Mouse (Mus musculus): ENCODE measurements around the gene Parp9. TPM values are rescaled to one million over a fixed set of nuclear protein-coding genes. Genes with fewer than 3 reads are reported as not detected.

The Parp9 gene
- polyA plus RNA-seq, 1 experiment from 2014 or later, result 5.0 TPM

DNA sequence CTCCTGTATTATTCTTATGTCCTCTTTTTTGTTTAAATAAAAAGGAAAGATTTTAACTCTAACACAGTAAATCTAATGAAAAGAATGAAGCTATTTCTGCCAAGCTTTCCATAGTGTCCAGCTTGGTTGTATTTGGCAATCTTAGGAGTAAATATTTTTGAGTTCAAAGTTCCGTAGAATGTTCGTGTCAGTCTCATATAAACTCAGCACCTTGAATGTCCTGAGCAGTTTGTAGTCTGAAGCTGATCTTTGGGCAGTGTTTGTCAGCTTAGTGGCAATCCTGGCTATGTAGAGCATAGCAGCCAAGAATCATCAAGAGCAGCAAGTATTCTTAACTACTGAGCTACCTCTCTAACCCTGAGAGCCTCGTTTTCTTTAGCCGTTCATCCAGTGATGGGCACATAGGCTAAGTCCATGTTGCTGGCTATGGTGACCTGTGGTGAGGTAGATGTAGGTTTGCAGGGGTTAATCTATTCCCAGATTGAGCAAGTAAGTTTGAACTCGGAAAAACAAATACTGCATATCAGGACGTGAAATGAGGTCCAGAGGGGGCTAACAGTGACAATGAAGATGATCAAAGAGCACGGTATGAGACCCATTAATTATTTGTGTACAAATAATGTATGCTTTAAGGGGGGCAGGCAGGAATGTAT is 14.6 kb upstream of the Parp9 start:
- Histone ChIP-seq H3K4me3 (ENCODE audit: low read length) (no peak overlapping the region), H3K4me2 (replicated peaks; ENCODE audit: low read depth, low read length) (no peak overlapping the region), H3K9ac (replicated peaks; ENCODE audit: low read length) (no peak overlapping the region), H3K4me1 (ENCODE audit: insufficient read depth, low read length) (no peaks in the 10 kb centered on the region), H3K27me3 (ENCODE audit: insufficient read depth, low read length) (no peaks in the 10 kb centered on the region), H3K9me3 (ENCODE audit: low read length) (no peaks in the 10 kb centered on the region), H3K36me3 (ENCODE audit: insufficient read depth, low read length) (no peaks in the 10 kb centered on the region), H3K27ac (ENCODE audit: low read length) (no peak overlapping the region)
- ATAC-seq (ENCODE audit: low FRiP score, low TSS enrichment), result no peak
- WGBS, result 81% methylated on average over 7 of the region's 7 CpGs

DNA sequence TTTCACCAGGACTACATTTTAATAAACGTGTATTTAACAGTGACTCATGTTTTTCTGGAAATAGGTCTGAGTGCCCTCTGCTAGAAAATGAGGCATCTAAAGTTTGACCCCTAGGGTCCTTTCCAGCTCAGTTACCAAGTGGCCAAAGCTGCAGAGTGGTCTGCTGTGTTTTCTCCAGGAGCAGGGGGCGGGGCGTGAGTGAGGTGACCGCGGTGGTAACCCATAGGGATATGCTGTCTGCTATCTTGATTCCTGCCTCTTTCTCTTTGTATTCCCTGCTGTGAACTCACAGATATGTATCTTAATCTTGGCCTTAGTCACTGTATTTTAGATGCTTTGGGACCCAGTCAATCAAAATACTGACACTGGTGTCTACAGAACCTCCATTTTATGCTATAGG is 13.9 kb upstream of the Parp9 start:
- H3K4me2 ChIP-seq (replicated peaks; ENCODE audit: low read depth, low read length), result no peak overlapping the region
- no peak overlapping the region for H3K4me3 ChIP-seq (ENCODE audit: low read length)
- no peaks in the 10 kb centered on the region for H3K27me3 ChIP-seq (ENCODE audit: insufficient read depth, low read length)
- no peaks in the 10 kb centered on the region for H3K4me1 ChIP-seq (ENCODE audit: insufficient read depth, low read length)
- no peaks in the 10 kb centered on the region for H3K9me3 ChIP-seq (ENCODE audit: low read length)
- WGBS, result 88% methylated on average over 5 of the region's 5 CpGs
- H3K36me3 ChIP-seq (ENCODE audit: insufficient read depth, low read length), result no peaks in the 10 kb centered on the region
- H3K9ac ChIP-seq (replicated peaks; ENCODE audit: low read length), result no peak overlapping the region
- no peak overlapping the region for H3K27ac ChIP-seq (ENCODE audit: low read length)
- ATAC-seq (ENCODE audit: low FRiP score, low TSS enrichment), result no peak

DNA sequence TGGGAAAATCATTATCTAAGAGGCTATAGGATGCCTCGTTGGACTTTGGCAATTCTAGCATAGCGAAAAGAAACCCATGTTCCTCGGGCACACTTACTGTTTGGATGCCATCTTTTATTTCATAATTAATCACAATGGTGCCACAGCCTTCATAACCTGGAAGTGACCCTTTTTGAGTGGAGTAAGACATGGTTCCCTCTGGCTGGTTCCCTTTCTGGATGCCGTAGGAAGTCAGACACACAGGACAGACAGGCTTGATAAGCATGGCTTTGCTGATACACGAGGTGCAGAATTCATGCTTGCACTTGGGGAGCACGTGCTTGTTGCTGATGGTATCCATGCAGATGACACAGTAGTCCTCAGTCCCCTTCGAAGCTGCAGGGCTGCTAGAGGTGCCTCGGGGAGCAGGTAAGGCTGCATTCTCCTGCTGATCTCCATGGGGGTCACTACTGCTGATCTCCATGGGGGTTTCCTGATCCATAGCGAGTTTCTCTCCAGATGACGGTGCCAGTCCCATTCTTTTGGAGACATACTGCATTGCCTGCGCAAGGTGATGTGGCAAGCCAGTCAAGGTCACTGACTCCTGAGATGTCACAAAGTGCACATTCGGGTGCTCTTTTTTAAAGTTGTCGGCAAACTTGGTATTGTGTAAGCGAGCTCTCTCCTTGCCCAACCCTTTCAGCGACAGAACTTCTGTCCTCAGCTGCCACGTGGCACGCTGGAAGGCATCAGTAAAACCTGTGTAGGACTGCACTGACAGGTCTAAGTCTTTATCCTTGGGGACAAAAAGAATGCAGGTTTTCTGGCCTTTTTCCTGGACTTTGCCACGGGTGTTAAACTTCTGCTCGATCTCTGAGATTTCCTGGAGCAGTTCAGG is 5.9 kb upstream of the Parp9 start:
- ATAC-seq (ENCODE audit: low FRiP score, low TSS enrichment), result no peak
- no peak overlapping the region for H3K4me2 ChIP-seq (replicated peaks; ENCODE audit: low read depth, low read length)
- no peak overlapping the region for H3K27ac ChIP-seq (ENCODE audit: low read length)
- WGBS, result 87% methylated on average over 19 of the region's 19 CpGs
- H3K4me1 ChIP-seq (ENCODE audit: insufficient read depth, low read length), result no peaks in the 10 kb centered on the region
- no peak overlapping the region for H3K4me3 ChIP-seq (ENCODE audit: low read length)
- H3K27me3 ChIP-seq (ENCODE audit: insufficient read depth, low read length), result no peaks in the 10 kb centered on the region
- no peaks in the 10 kb centered on the region for H3K9me3 ChIP-seq (ENCODE audit: low read length)
- H3K36me3 ChIP-seq (ENCODE audit: insufficient read depth, low read length), result no peaks in the 10 kb centered on the region
- H3K9ac ChIP-seq (replicated peaks; ENCODE audit: low read length), result no peak overlapping the region

DNA sequence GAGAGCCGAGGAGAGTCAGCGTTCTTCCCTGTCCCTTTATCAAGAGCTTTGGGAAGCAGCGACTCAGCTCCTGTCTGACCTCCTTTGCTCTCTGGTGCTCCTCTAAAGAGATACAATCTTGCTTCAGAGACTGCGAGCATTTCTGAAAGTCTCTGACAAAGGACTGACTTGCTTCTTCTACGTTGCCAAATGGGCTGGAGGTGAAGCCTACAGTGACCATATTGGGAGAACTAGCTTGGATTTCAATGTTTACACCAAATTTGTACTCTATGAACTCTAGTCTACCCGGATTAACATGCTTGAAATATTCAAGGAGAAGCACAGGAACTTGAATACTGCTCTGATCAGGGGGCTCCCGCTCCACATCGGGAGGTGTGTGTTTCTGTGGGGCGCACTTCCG is 5.1 kb upstream of the Parp9 start:
- Histone ChIP-seq H3K4me2 (replicated peaks; ENCODE audit: low read depth, low read length) (no peak overlapping the region), H3K4me1 (ENCODE audit: insufficient read depth, low read length) (no peaks in the 10 kb centered on the region), H3K36me3 (ENCODE audit: insufficient read depth, low read length) (no peaks in the 10 kb centered on the region), H3K27ac (ENCODE audit: low read length) (no peak overlapping the region), H3K9ac (replicated peaks; ENCODE audit: low read length) (no peak overlapping the region), H3K27me3 (ENCODE audit: insufficient read depth, low read length) (no peaks in the 10 kb centered on the region), H3K9me3 (ENCODE audit: low read length) (no peaks in the 10 kb centered on the region), H3K4me3 (ENCODE audit: low read length) (no peak overlapping the region)
- ATAC-seq (ENCODE audit: low FRiP score, low TSS enrichment), result no peak
- 87% methylated on average over 10 of the region's 10 CpGs for WGBS

DNA sequence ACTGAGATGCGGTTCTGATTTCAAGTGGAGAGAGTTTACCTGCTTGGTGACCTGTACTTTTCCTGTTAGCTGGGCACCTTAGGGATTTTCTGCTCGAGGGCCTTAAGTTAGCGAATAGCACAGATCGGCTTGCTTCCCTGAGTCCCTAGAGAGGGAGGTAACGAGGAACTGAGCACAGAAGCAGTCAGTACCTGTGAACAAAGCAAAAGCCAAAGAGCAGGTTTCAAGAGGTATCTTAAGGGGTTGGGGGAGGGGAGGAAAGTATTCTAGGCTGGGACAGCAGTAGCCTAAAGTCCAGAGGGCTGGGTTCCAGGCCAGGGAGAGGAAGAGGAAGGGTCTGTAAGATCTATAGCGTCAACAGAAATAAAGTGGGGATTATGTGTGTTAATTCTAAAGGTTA is 991 bp downstream of the Parp9 start:
- H3K36me3 ChIP-seq (ENCODE audit: insufficient read depth, low read length), result no peaks in the 10 kb centered on the region; the same call in 1 of the 2 replicates
- WGBS, result 5% methylated on average over 6 of the region's 6 CpGs
- no peak overlapping the region for H3K27ac ChIP-seq (ENCODE audit: low read length)
- H3K4me1 ChIP-seq (ENCODE audit: insufficient read depth, low read length), result 0 out of 2 replicates have a peak, but pooled peaks cover 3% of the 10 kb centered on the region
- peak overlapping the region; percentile 62 for H3K9ac ChIP-seq (replicated peaks; ENCODE audit: low read length)
- peak overlapping the region; percentile 52 for H3K4me3 ChIP-seq (ENCODE audit: low read length)
- H3K27me3 ChIP-seq (ENCODE audit: insufficient read depth, low read length), result no peaks in the 10 kb centered on the region
- peak; percentile 11; the same call in 1 of the 2 replicates for ATAC-seq (ENCODE audit: low FRiP score, low TSS enrichment)
- H3K4me2 ChIP-seq (replicated peaks; ENCODE audit: low read depth, low read length), result peak overlapping the region; percentile 81
- H3K9me3 ChIP-seq (ENCODE audit: low read length), result no peaks in the 10 kb centered on the region

DNA sequence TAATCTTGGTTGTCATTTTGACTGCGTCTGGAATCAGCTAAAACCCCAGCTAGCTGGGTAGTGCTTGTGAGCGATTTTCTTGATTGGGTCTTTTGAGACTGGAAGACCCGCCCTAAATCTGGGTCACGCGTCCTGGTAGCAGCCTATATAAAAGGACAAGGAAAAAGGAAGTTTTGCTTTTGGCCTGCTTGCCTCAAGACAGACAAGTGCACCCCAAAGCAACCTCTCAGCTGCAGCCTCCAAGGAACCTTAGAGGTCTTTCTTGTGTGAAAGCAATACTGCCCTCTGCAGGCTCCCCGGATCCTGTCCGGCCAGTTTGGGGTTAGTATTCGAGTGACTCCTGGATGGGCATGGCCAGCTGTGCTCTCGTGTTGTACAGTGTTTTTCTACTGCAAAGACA is 1.4 kb downstream of the Parp9 start:
- ATAC-seq (ENCODE audit: low FRiP score, low TSS enrichment), result peak; percentile 72
- WGBS, result 19% methylated on average over 9 of the region's 9 CpGs
- H3K4me2 ChIP-seq (replicated peaks; ENCODE audit: low read depth, low read length), result peak overlapping the region; percentile 81
- H3K27ac ChIP-seq (ENCODE audit: low read length), result no peak overlapping the region
- no peaks in the 10 kb centered on the region for H3K9me3 ChIP-seq (ENCODE audit: low read length)
- H3K27me3 ChIP-seq (ENCODE audit: insufficient read depth, low read length), result no peaks in the 10 kb centered on the region
- H3K9ac ChIP-seq (replicated peaks; ENCODE audit: low read length), result no peak overlapping the region
- 0 out of 2 replicates have a peak, but pooled peaks cover 3% of the 10 kb centered on the region for H3K4me1 ChIP-seq (ENCODE audit: insufficient read depth, low read length)
- H3K4me3 ChIP-seq (ENCODE audit: low read length), result peak overlapping the region; percentile 52
- no peaks in the 10 kb centered on the region; the same call in 1 of the 2 replicates for H3K36me3 ChIP-seq (ENCODE audit: insufficient read depth, low read length)

DNA sequence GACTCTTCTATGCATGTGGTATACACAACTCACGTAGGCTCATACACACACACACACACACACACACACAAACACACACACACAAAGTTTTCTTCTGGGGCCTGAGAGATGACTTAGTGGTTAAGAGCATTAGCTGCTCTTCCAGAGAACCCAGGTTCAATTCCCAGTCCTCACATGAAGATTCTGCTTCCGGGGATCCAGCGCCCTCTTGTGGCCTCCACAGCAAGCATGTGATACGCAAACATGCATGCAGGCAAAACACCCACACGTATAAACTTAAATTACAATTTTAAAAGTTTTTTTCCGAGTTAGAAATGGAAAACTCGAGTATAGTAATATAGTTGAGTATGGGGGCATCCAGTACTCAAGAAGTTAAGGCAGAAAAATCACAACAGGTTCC is 3.1 kb downstream of the Parp9 start:
- H3K36me3 ChIP-seq (ENCODE audit: insufficient read depth, low read length), result no peaks in the 10 kb centered on the region; the same call in none of the 2 replicates
- WGBS, result 91% methylated on average over 7 of the region's 7 CpGs
- H3K27ac ChIP-seq (ENCODE audit: low read length), result no peak overlapping the region
- no peaks in the 10 kb centered on the region for H3K9me3 ChIP-seq (ENCODE audit: low read length)
- H3K27me3 ChIP-seq (ENCODE audit: insufficient read depth, low read length), result no peaks in the 10 kb centered on the region
- no peak overlapping the region for H3K9ac ChIP-seq (replicated peaks; ENCODE audit: low read length)
- 0 out of 2 replicates have a peak, but pooled peaks cover 3% of the 10 kb centered on the region for H3K4me1 ChIP-seq (ENCODE audit: insufficient read depth, low read length)
- H3K4me3 ChIP-seq (ENCODE audit: low read length), result no peak overlapping the region
- H3K4me2 ChIP-seq (replicated peaks; ENCODE audit: low read depth, low read length), result no peak overlapping the region
- no peak for ATAC-seq (ENCODE audit: low FRiP score, low TSS enrichment)

DNA sequence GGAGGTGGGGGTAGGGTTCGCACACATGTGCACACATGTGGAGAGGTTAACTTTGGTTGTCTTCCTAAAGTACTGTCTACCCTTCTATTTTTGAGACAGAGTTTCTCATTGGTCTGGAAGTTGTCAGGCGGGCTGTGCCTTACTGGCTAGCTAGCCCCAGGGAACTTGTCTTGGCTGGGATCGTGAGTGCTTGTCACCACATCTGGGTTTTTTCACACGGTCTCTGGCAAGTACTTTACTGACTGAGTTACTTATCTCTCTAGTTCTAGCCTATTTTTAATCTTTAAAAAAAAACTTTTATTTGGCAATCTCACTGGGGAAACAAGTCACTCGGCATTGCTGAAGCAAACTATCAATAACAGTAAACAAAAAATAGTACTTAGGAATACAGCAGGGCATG is 11.0 kb downstream of the Parp9 start:
- Histone ChIP-seq H3K4me3 (ENCODE audit: low read length) (no peak overlapping the region), H3K9me3 (ENCODE audit: low read length) (no peaks in the 10 kb centered on the region), H3K4me2 (replicated peaks; ENCODE audit: low read depth, low read length) (no peak overlapping the region), H3K9ac (replicated peaks; ENCODE audit: low read length) (no peak overlapping the region), H3K27me3 (ENCODE audit: insufficient read depth, low read length) (no peaks in the 10 kb centered on the region), H3K27ac (ENCODE audit: low read length) (no peak overlapping the region), H3K4me1 (ENCODE audit: insufficient read depth, low read length) (no peaks in the 10 kb centered on the region), H3K36me3 (ENCODE audit: insufficient read depth, low read length) (no peaks in the 10 kb centered on the region; the same call in 1 of the 2 replicates)
- 79% methylated on average over 5 of the region's 5 CpGs for WGBS
- ATAC-seq (ENCODE audit: low FRiP score, low TSS enrichment), result no peak

DNA sequence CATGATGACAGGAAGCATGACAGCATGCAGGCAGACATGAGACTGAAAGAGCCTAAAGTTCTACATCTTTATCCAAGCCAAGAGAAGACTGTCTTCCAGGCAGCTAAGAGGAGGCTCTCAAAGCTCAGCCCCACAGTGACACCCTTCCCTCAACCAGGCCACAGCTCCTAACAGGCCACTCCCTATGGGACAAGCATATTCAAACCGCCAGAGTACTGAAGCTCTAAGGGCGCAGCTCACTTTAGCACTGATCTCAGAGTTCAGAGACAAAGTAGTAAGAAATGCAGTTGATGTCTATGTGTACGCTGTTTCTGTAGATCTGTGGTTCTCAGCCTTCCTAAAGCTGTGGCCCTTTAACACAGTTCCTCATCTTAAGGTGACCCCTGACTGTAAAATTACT is 12.9 kb downstream of the Parp9 start:
- H3K4me2 ChIP-seq (replicated peaks; ENCODE audit: low read depth, low read length), result no peak overlapping the region
- no peak overlapping the region for H3K27ac ChIP-seq (ENCODE audit: low read length)
- no peaks in the 10 kb centered on the region for H3K4me1 ChIP-seq (ENCODE audit: insufficient read depth, low read length)
- H3K9ac ChIP-seq (replicated peaks; ENCODE audit: low read length), result no peak overlapping the region
- ATAC-seq (ENCODE audit: low FRiP score, low TSS enrichment), result no peak
- no peak overlapping the region for H3K4me3 ChIP-seq (ENCODE audit: low read length)
- no peaks in the 10 kb centered on the region for H3K27me3 ChIP-seq (ENCODE audit: insufficient read depth, low read length)
- no peaks in the 10 kb centered on the region for H3K9me3 ChIP-seq (ENCODE audit: low read length)
- no peaks in the 10 kb centered on the region for H3K36me3 ChIP-seq (ENCODE audit: insufficient read depth, low read length)
- 95% methylated on average over 3 of the region's 3 CpGs for WGBS

DNA sequence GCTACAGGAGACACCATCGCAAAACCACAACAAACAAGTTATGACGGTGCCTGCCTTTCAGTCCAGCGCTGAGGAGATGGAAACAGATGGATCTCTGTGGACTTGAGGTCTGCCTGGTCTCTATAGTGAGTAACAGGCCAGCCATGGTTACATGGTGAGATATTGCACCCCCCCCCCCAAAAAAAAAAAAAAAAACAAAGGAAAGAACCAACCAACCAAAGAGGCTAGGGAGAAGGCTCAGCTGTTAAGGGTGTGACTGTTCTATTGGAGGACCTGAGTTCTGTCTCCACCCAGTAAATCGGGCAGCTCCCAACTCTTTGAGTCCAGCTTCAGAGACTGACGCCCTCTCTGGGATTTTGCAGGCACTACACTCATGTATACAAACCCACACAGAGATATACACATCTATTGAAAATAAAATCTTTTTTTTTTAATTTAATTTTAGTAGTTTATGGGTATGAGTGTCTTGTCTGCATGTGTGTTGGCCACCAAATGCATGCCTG is 14.4 kb downstream of the Parp9 start:
- no peaks in the 10 kb centered on the region for H3K27me3 ChIP-seq (ENCODE audit: insufficient read depth, low read length)
- H3K9ac ChIP-seq (replicated peaks; ENCODE audit: low read length), result no peak overlapping the region
- H3K36me3 ChIP-seq (ENCODE audit: insufficient read depth, low read length), result 0 out of 2 replicates have a peak, but pooled peaks cover 3% of the 10 kb centered on the region
- 81% methylated on average over 5 of the region's 5 CpGs for WGBS
- no peak for ATAC-seq (ENCODE audit: low FRiP score, low TSS enrichment)
- H3K4me2 ChIP-seq (replicated peaks; ENCODE audit: low read depth, low read length), result no peak overlapping the region
- H3K4me3 ChIP-seq (ENCODE audit: low read length), result no peak overlapping the region
- no peaks in the 10 kb centered on the region for H3K4me1 ChIP-seq (ENCODE audit: insufficient read depth, low read length)
- no peak overlapping the region for H3K27ac ChIP-seq (ENCODE audit: low read length)
- no peaks in the 10 kb centered on the region for H3K9me3 ChIP-seq (ENCODE audit: low read length)
